Mouse (Mus musculus) G1E (cell line): ENCODE results near the gene Mrpl54. TPM values are rescaled to one million over a fixed set of nuclear protein-coding genes. Genes with fewer than 3 reads are reported as not detected.
A peak's percentile ranks its signal among the peaks of the same experiment; 100 is the strongest.

Experiments
- ATAC-seq: 2 replicates; pipeline ENCODE4 v1.8.0; 2016; ENCODE audit warnings: mild to moderate bottlenecking; ENCODE audit not compliant: insufficient number of reproducible peaks, poor library complexity, low FRiP score, severe bottlenecking; ENCODE audit errors: extremely low read depth
- DNase-seq: peaks from one replicate; pipeline ENCODE4 v3.0.0; 2012; ENCODE audit warnings: low spot score
- H3K27me3 ChIP-seq: 2 replicates; pipeline ENCODE4 v1.6.1; 2012; ENCODE audit warnings: mild to moderate bottlenecking, low read length, inconsistent platforms; ENCODE audit not compliant: insufficient read depth
- H3K36me3 ChIP-seq: replicated peaks from 2 replicates; pipeline ENCODE3; 2012; ENCODE audit warnings: mild to moderate bottlenecking, inconsistent platforms
- H3K4me1 ChIP-seq: 2 replicates; pipeline ENCODE4 v1.6.1; 2012; ENCODE audit warnings: low read depth, low read length, inconsistent platforms, mixed read lengths; ENCODE audit not compliant: insufficient read depth
- H3K4me3 ChIP-seq: 2 replicates; pipeline ENCODE4 v1.5.1; 2012; ENCODE audit warnings: low read depth, mild to moderate bottlenecking, inconsistent platforms, low read length, moderate library complexity, mixed read lengths
- H3K9me3 ChIP-seq: replicated peaks from 2 replicates; pipeline ENCODE4 v1.6.1; 2012; ENCODE audit warnings: inconsistent platforms
- CTCF ChIP-seq: IDR thresholded peaks from 2 replicates; pipeline ENCODE4 v1.5.1; 2012; ENCODE audit warnings: low read depth, low read length, inconsistent platforms, mixed read lengths
- GATA1 ChIP-seq: IDR thresholded peaks from 2 replicates; pipeline ENCODE4 v1.6.1; 2012; ENCODE audit warnings: borderline replicate concordance, low read length, inconsistent platforms, mixed read lengths
- GATA2 ChIP-seq: IDR thresholded peaks from 2 replicates; pipeline ENCODE4 v1.6.1; 2012; ENCODE audit warnings: low read depth, low read length, inconsistent platforms, borderline replicate concordance
- POLR2AphosphoS5 ChIP-seq: IDR thresholded peaks from 2 replicates; pipeline ENCODE4 v1.6.1; 2012; ENCODE audit warnings: low read depth, low read length, inconsistent platforms; ENCODE audit not compliant: insufficient replicate concordance
- TAL1 ChIP-seq: conservative IDR thresholded peaks from 2 replicates; pipeline ENCODE4 v1.6.1; 2012; ENCODE audit warnings: low read depth, low read length, inconsistent platforms, mixed read lengths
- polyA plus RNA-seq: library from polyadenylated mRNA; stranded (reverse); fragments of >175 nt; gene quantifications from 2 replicates; pipeline ENCODE4 v1.2.3, GENCODE M21; 2012
- total RNA-seq, 2 experiments: library from RNA; stranded (forward) in 1 of 2; stranded (reverse) in 1 of 2; fragments of 200-1000 nt in 1 of 2; fragments of >200 nt in 1 of 2; fragmentation: Nextera tagmentation in 1 of 2; gene quantifications; 2 replicates each; pipeline ENCODE4 v1.2.3; 2014 to 2017

Mrpl54 gene
- total and polyA plus RNA-seq, 3 experiments = 75.6 to 612 (median 186) TPM

DNA sequence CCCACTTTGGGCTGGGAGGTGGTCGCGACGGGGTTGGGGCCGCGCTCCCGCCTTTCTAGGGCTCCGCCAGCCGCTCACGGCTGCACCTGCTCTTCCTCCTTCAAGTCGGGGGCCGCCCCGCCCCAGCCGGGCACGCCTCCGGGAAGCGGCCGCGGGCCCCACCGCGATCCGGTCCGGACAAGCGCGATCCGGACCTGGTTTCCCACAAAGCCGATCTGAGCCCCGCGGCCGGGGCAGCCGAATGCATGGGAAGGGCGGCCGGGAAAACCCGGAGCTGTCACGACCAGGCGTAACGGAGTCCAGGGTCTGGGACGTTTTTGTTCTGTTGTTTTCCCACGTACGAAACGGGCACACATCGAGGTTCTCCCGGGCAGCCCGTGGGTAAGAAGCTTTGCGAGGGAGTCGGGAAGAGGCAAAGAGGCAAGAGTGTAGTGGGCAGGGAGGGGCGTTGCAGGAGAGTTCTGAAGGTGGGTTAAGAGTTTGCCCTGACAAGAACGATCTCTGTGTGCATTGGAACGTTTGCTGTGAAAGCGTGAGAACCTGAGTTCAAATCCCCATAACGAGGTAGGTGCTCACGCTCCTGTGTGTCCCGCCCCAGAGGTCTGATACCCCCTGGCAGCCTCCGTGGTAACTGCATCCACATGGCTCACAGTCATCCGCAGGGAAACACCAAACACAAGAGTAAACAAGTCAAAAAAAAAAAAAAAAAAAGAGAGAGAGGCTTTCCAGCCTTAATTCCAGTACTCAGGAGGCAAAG lies 19.1 kb upstream of the Mrpl54 start:
- Histone ChIP-seq H3K27me3 (peaks cover 55% of the 10 kb centered on the region), H3K36me3 (no peaks in the 10 kb centered on the region), H3K9me3 (no peaks in the 10 kb centered on the region), H3K4me3 (peak overlapping the region; percentile 70), H3K4me1 (peaks cover 59% of the 10 kb centered on the region)
- ATAC-seq (peak; percentile 60; the same call in 1 of the 2 replicates), DNase-seq (peak; percentile 91)
- TF ChIP-seq CTCF (no peak), TAL1 (no peak), POLR2AphosphoS5 (no peak), GATA2 (no peak)

DNA sequence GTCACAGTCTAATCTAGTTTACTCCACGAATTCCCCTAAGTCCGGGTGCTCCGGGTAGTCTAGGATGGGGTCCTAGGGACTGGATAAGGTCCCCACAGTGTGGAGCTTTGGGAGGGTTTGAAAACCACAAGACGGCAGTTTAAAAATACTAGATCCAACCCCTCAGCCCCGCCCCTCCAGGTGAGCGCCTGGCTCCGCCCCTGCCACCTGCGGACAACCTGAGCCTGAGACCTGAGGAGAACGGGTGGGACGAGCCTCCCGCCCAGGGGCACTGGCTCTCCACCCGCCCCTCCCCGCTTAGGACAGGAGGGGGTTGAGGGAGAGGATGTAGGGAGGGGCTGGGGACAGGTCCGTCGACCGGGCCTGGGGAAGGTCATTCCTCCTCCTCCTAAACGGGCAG lies 18.0 kb upstream of the Mrpl54 start:
- Histone ChIP-seq H3K4me3 (peak overlapping the region; percentile 23; the same call in 1 of the 2 replicates), H3K9me3 (no peaks in the 10 kb centered on the region), H3K36me3 (no peaks in the 10 kb centered on the region), H3K27me3 (peaks cover 58% of the 10 kb centered on the region), H3K4me1 (peaks cover 55% of the 10 kb centered on the region)
- DNase-seq (no peak), ATAC-seq (no peak)
- TF ChIP-seq TAL1 (no peak), GATA2 (no peak), POLR2AphosphoS5 (no peak), GATA1 (no peak), CTCF (no peak)

DNA sequence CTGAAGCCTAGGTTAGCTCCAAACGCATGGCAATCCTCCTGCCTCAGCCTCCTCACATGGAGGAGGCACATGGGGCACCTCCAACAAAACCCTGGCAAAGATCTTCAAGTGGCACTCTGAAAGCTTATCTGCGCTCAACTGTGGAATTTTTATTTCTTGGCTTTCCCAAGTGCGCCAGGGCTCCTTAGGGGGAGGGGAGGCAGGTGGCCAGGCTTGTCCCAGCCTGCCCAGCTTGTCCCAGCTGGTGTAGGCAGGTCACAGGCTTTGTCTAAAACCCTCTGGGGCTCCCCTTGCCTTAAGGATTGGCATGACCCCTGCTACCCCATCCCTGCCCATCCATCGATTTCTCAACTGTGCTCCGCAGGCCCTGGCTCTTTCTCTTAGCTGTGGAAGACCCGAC lies 17.5 kb upstream of the Mrpl54 start:
- DNase-seq = no peak
- no peak for ATAC-seq
- Histone ChIP-seq H3K36me3 (no peaks in the 10 kb centered on the region), H3K9me3 (no peaks in the 10 kb centered on the region), H3K4me3 (no peak overlapping the region), H3K4me1 (peaks cover 54% of the 10 kb centered on the region), H3K27me3 (peaks cover 61% of the 10 kb centered on the region)
- TF ChIP-seq GATA1 (no peak), TAL1 (no peak), GATA2 (no peak), POLR2AphosphoS5 (no peak), CTCF (no peak)

DNA sequence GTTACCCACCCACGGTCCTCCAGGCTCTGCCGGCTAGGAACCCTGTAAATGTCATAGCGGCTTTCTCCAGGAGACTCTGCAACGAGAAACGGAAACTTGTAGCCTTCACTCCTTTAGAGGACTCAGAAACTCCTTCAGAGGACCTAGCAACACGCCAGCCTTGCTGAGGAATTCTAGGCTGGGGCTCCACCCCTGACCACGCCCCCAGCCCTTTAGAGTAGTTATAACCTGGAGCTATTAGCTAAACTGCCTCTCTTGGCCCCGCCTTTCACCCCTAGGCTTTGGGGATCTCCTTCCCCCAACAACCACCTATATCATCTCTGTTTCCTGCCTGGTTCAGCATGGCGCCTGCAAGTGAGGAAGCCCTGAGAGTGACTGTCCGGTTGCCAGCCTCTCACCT lies 12.8 kb upstream of the Mrpl54 start:
- Histone ChIP-seq H3K36me3 (peaks cover 1% of the 10 kb centered on the region), H3K4me1 (peaks cover 26% of the 10 kb centered on the region), H3K27me3 (peaks cover 57% of the 10 kb centered on the region), H3K9me3 (0 out of 2 replicates have a peak, but pooled peaks cover 2% of the 10 kb centered on the region), H3K4me3 (no peak overlapping the region)
- no peak for TF ChIP-seq POLR2AphosphoS5
- TF ChIP-seq GATA1 = no peak
- TF ChIP-seq GATA2 = no peak
- TF ChIP-seq TAL1 = no peak
- no peak for TF ChIP-seq CTCF
- DNase-seq = no peak
- no peak for ATAC-seq

DNA sequence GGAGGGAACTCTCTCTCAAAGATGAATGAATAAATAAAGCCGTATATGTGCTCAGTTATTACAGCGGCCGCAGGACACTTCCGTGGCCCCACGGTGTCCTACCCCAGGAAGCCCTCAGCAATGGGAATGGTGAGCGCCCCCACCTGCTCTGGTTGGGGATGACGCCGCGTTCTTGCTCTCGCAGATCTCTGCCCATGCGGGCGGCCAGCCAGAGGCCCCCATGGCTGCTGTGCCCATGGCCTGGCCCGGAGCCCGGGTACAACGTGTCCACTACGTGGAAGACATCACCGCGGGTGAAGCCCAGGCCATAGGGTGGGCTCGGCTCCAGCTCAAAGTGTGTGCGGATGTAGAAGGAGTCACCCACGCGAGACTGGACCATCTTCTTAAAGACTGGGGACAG lies 10.9 kb upstream of the Mrpl54 start:
- TF ChIP-seq GATA1 (no peak), CTCF (no peak), GATA2 (no peak), POLR2AphosphoS5 (no peak), TAL1 (no peak)
- ATAC-seq = no peak
- H3K36me3 ChIP-seq = peaks cover 20% of the 10 kb centered on the region
- H3K4me1 ChIP-seq = peaks cover 20% of the 10 kb centered on the region
- peaks cover 39% of the 10 kb centered on the region; the same call in 1 of the 2 replicates for H3K27me3 ChIP-seq
- DNase-seq = no peak
- H3K9me3 ChIP-seq = 0 out of 2 replicates have a peak, but pooled peaks cover 2% of the 10 kb centered on the region
- no peak overlapping the region for H3K4me3 ChIP-seq

DNA sequence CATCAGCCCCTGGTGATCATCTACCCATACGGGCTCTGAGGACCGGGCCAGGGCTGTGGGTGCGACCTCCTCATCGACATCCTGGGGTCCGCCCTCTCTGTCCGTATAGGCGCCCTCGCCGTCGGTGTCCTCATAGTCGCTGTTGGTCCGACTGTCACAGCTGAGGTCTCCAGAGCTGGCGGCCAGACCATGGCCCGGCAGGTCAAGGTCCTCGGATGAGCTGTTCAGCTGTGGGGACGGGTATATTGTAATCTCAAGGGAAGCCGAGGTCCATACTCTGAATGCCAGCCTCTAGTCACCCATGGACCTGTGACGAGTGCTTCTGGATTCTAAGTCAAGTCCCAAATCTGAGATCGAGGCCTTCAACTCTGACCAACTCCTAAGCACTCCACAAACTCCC lies 7.1 kb upstream of the Mrpl54 start:
- Histone ChIP-seq H3K36me3 (peaks cover 54% of the 10 kb centered on the region), H3K4me3 (no peak overlapping the region), H3K4me1 (peaks cover 19% of the 10 kb centered on the region), H3K27me3 (peaks cover 9% of the 10 kb centered on the region; the same call in 1 of the 2 replicates), H3K9me3 (0 out of 2 replicates have a peak, but pooled peaks cover 2% of the 10 kb centered on the region)
- TF ChIP-seq GATA1 (no peak), TAL1 (no peak), GATA2 (no peak), POLR2AphosphoS5 (no peak), CTCF (no peak)
- DNase-seq (no peak), ATAC-seq (no peak)
